Mouse (Mus musculus): ENCODE measurements around the gene Olfr1136.

The Olfr1136 gene

GRCm38 (mm10) chr2:87693847-87694246, at the start of gene Olfr1136:
Gene Olfr1136 (minus strand): TSS chr2:87693947.
- ATAC-seq (ENCODE audit: low TSS enrichment), result no peak

- no peak for ATAC-seq (ENCODE audit: low TSS enrichment)
These were observed 49.7 kb upstream of the Olfr1136 start, which contains the start of gene Olfr1140 for GRCm38 (mm10) chr2:87743452-87743851. Gene Olfr1140 (plus strand): TSS chr2:87743752.

GRCm38 (mm10) chr2:87739878-87740277, 46.1 kb upstream of the Olfr1136 start, which contains the start of gene Olfr1138:
Gene Olfr1138 (minus strand): TSS chr2:87739978.
- ATAC-seq (ENCODE audit: low TSS enrichment), result no peak

- no peak for ATAC-seq (ENCODE audit: low TSS enrichment)
These were observed 19.3 kb upstream of the Olfr1136 start, which contains the start of gene Olfr1137 for GRCm38 (mm10) chr2:87713079-87713478. Gene Olfr1137 (minus strand): TSS chr2:87713179.

- ATAC-seq (ENCODE audit: low TSS enrichment), result no peak
These were observed 20.2 kb downstream of the Olfr1136 start, which contains the start of gene Olfr1135 for GRCm38 (mm10) chr2:87673564-87673963. Gene Olfr1135 (minus strand): TSS chr2:87673664.

- no peak for ATAC-seq (ENCODE audit: low TSS enrichment)
These were observed 35.4 kb downstream of the Olfr1136 start, which contains the start of gene Olfr1134 for GRCm38 (mm10) chr2:87658360-87658759. Gene Olfr1134 (minus strand): TSS chr2:87658460.

GRCm38 (mm10) chr2:87647274-87647673, 46.5 kb downstream of the Olfr1136 start, which contains the start of gene Olfr1133:
Gene Olfr1133 (minus strand): TSS chr2:87647374.
- no peak for ATAC-seq (ENCODE audit: low TSS enrichment)

Data from frontal cortex, adult (tissue).